Mouse (Mus musculus): ENCODE data around the gene Zdhhc21. TPM values are rescaled to one million over a fixed set of nuclear protein-coding genes. Genes with fewer than 3 reads are reported as not detected.

Zdhhc21 gene
- polyA plus RNA-seq, 1 experiment from 2014 or later: 12.7 TPM

DNA sequence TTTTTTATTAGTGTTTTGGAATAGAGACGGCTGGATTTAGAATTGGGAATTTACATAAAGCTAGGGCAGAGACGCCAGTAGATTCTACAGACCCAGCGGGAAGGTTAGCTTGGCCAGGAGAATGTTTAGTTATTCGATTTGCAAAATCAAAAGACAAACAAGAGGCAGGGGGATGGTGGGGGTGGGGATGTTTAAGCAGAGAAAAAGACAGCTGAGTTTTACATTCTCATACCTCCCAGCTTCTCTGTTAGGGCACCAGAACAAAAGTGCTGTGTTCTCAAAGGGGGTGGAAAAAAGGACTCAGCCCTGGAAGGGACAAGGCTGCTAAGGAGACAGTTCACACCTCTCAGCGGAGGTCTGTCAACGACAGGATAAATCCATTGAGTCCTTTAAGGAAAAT lies 12.4 kb upstream of the Zdhhc21 start:
- no peaks in the 10 kb centered on the region for H3K9me3 ChIP-seq (ENCODE audit: control insufficient read depth, low read length)
- H3K4me1 ChIP-seq (replicated peaks; ENCODE audit: control insufficient read depth, insufficient read depth, low read length): no peaks in the 10 kb centered on the region
- H3K9ac ChIP-seq (ENCODE audit: low read depth, low read length): no peak overlapping the region
- H3K4me2 ChIP-seq (replicated peaks; ENCODE audit: low read depth, low read length): no peak overlapping the region
- no peaks in the 10 kb centered on the region for H3K27me3 ChIP-seq (ENCODE audit: control insufficient read depth, insufficient read depth, low read length)
- no peak overlapping the region for H3K4me3 ChIP-seq (ENCODE audit: low read depth, low read length)
- no peaks in the 10 kb centered on the region for H3K36me3 ChIP-seq (ENCODE audit: control insufficient read depth, insufficient read depth, low read length)
- WGBS: 24% methylated on average over 6 of the region's 6 CpGs
- DNase-seq (ENCODE audit: low spot score): no peak
- H3K27ac ChIP-seq (ENCODE audit: low read depth, low read length): no peak overlapping the region
- no peak for ATAC-seq (ENCODE audit: low FRiP score)

DNA sequence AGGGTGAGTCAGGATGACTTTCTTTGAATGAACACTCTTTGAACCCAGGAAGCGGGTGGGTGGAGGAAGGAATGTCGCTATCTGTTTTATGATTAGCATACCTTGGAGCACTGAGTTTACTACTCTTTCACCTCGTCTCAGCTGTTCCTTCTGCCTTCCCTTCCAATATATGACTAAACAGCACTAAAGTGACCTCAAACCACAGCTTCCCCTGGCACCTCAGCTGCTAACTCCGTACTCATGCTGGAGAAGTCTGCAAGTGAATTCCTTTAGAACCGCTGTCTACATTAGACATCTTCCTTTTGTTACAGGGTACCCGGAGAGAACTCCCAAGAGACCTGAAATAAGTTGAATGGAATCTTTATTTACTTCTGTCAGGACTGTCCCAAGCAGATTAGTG lies 11.2 kb upstream of the Zdhhc21 start:
- Histone ChIP-seq H3K4me1 (replicated peaks; ENCODE audit: control insufficient read depth, insufficient read depth, low read length) (no peaks in the 10 kb centered on the region), H3K9me3 (ENCODE audit: control insufficient read depth, low read length) (no peaks in the 10 kb centered on the region), H3K27ac (ENCODE audit: low read depth, low read length) (no peak overlapping the region), H3K27me3 (ENCODE audit: control insufficient read depth, insufficient read depth, low read length) (no peaks in the 10 kb centered on the region), H3K4me3 (ENCODE audit: low read depth, low read length) (no peak overlapping the region), H3K4me2 (replicated peaks; ENCODE audit: low read depth, low read length) (no peak overlapping the region), H3K9ac (ENCODE audit: low read depth, low read length) (no peak overlapping the region), H3K36me3 (ENCODE audit: control insufficient read depth, insufficient read depth, low read length) (no peaks in the 10 kb centered on the region)
- WGBS: 75% methylated on average over 6 of the region's 6 CpGs
- DNase-seq (ENCODE audit: low spot score) (no peak), ATAC-seq (ENCODE audit: low FRiP score) (no peak)

DNA sequence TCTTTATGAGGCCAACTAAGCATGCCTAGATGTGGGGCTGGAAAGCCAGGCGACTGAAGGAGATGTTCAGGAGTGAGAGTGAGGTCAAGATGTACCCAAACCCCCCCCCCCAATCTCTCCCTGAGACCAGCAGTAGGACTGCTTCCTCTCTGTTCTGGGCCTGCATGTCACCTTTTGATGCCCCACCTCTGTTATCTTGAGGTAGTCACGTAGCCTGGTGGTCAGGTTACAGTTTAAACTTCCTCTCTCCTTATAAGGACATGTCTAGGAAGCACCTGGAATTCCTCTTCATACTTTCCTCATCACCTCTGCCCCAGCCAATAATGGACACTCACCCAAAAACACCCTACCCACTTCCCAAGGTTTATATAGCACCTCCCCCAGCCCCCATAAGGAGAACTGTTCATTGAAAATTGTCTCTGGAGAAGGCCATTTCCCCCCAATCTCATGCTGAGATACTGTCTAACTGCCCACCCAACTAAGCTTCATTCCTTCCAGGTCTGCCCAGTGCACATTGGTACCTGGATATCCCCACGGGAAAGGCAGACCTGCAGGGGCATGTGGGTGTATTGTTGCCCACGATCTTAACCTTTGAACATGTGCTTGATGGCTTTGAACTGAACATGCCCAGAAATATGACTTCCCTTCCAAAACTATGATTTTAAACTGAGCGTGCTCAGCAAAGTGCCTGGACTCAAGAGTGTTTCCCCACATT lies 8.1 kb upstream of the Zdhhc21 start:
- Histone ChIP-seq H3K9me3 (ENCODE audit: control insufficient read depth, low read length) (no peaks in the 10 kb centered on the region), H3K4me1 (replicated peaks; ENCODE audit: control insufficient read depth, insufficient read depth, low read length) (no peaks in the 10 kb centered on the region), H3K27ac (ENCODE audit: low read depth, low read length) (no peak overlapping the region), H3K4me2 (replicated peaks; ENCODE audit: low read depth, low read length) (no peak overlapping the region), H3K36me3 (ENCODE audit: control insufficient read depth, insufficient read depth, low read length) (no peaks in the 10 kb centered on the region), H3K27me3 (ENCODE audit: control insufficient read depth, insufficient read depth, low read length) (no peaks in the 10 kb centered on the region), H3K4me3 (ENCODE audit: low read depth, low read length) (no peak overlapping the region), H3K9ac (ENCODE audit: low read depth, low read length) (no peak overlapping the region)
- ATAC-seq (ENCODE audit: low FRiP score) (no peak), DNase-seq (ENCODE audit: low spot score) (no peak)
- 86% methylated on average over 5 of the region's 5 CpGs for WGBS

DNA sequence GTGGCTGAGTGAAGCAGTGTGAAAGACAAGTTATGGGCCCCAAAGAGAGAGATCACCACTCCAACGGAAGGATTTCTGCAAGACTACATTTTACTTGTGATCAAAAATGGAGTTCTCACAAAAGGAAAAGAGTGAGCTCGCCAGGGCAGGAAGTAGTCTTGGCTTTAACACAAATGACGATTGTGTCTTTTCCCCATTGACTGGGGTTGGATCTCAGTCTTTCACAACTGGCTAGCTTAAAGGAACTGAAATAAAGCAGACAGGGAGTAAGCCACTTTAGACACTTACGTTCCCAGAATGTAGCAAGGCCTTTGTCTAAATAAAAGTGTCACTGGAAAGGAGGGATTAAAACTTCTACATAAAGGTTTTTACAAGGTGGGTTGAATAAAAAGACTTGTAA lies 7.4 kb upstream of the Zdhhc21 start:
- ATAC-seq (ENCODE audit: low FRiP score): no peak
- no peaks in the 10 kb centered on the region for H3K36me3 ChIP-seq (ENCODE audit: control insufficient read depth, insufficient read depth, low read length)
- no peaks in the 10 kb centered on the region for H3K9me3 ChIP-seq (ENCODE audit: control insufficient read depth, low read length)
- H3K4me1 ChIP-seq (replicated peaks; ENCODE audit: control insufficient read depth, insufficient read depth, low read length): no peaks in the 10 kb centered on the region
- no peak overlapping the region for H3K4me2 ChIP-seq (replicated peaks; ENCODE audit: low read depth, low read length)
- H3K27me3 ChIP-seq (ENCODE audit: control insufficient read depth, insufficient read depth, low read length): no peaks in the 10 kb centered on the region
- WGBS: 78% methylated on average over 4 of the region's 4 CpGs
- no peak overlapping the region for H3K4me3 ChIP-seq (ENCODE audit: low read depth, low read length)
- no peak for DNase-seq (ENCODE audit: low spot score)
- H3K9ac ChIP-seq (ENCODE audit: low read depth, low read length): no peak overlapping the region
- no peak overlapping the region for H3K27ac ChIP-seq (ENCODE audit: low read depth, low read length)

DNA sequence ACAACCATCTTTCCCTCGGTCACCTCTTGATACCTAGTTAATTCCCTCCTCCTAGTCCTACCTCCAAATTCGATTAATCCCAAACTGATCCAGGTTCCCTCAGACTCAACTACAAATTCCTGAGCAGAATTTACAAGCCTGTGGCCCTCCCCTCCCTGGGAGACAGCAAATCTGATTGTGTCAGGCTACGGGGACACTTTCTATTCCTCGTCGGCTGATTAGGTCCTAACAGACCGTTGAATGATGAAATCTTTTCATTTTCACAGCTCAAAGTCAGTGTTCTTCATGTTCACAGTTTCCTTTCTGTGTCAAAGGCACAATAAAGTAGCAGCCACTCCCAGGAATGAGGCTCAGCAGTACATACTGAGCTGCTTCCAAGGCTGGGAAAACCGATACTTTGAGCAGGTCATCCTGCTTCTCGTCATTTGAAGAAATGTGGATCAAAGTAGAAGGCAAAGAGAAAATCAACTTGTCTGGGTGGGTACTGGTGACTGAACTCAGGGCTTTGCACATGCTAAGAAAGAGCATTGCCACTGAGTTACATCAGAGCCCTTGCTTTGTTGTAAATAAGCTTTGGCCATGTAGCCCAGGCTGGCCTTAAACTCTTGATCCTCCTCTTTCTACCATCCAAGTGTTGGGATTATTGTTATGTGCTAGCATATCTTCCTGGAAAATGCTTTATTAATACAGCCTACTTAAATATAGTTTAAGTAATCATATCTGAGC lies 5.4 kb upstream of the Zdhhc21 start:
- no peak for DNase-seq (ENCODE audit: low spot score)
- H3K27ac ChIP-seq (ENCODE audit: low read depth, low read length): no peak overlapping the region
- no peaks in the 10 kb centered on the region for H3K9me3 ChIP-seq (ENCODE audit: control insufficient read depth, low read length)
- no peaks in the 10 kb centered on the region for H3K4me1 ChIP-seq (replicated peaks; ENCODE audit: control insufficient read depth, insufficient read depth, low read length)
- 86% methylated on average over 8 of the region's 8 CpGs for WGBS
- H3K27me3 ChIP-seq (ENCODE audit: control insufficient read depth, insufficient read depth, low read length): no peaks in the 10 kb centered on the region
- no peak overlapping the region for H3K4me2 ChIP-seq (replicated peaks; ENCODE audit: low read depth, low read length)
- H3K36me3 ChIP-seq (ENCODE audit: control insufficient read depth, insufficient read depth, low read length): no peaks in the 10 kb centered on the region
- no peak overlapping the region for H3K4me3 ChIP-seq (ENCODE audit: low read depth, low read length)
- no peak overlapping the region for H3K9ac ChIP-seq (ENCODE audit: low read depth, low read length)
- ATAC-seq (ENCODE audit: low FRiP score): no peak

DNA sequence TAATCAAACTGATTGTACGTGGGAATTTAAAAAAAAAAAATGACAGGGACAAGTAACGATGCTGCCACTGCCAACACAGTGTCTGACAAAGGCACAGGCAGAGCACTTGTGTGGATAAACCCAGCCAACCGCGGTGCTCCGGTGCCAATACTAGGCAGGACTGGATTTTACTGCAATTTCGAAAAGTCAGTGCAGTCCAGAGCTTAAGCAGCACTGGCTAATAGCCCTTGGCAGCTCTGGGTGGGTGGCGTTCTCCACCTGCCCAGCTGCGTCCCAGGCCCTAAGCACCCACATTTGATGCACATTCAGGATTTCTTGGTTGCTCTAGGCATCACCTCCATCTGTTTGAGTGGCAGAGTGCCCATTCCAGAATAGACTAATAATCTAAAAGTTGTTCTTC lies 3.6 kb upstream of the Zdhhc21 start:
- DNase-seq (ENCODE audit: low spot score): no peak
- H3K4me2 ChIP-seq (replicated peaks; ENCODE audit: low read depth, low read length): no peak overlapping the region
- H3K4me3 ChIP-seq (ENCODE audit: low read depth, low read length): no peak overlapping the region
- H3K27ac ChIP-seq (ENCODE audit: low read depth, low read length): no peak overlapping the region
- no peaks in the 10 kb centered on the region for H3K36me3 ChIP-seq (ENCODE audit: control insufficient read depth, insufficient read depth, low read length)
- no peak overlapping the region for H3K9ac ChIP-seq (ENCODE audit: low read depth, low read length)
- H3K9me3 ChIP-seq (ENCODE audit: control insufficient read depth, low read length): no peaks in the 10 kb centered on the region
- no peaks in the 10 kb centered on the region for H3K27me3 ChIP-seq (ENCODE audit: control insufficient read depth, insufficient read depth, low read length)
- WGBS: 92% methylated on average over 8 of the region's 8 CpGs
- ATAC-seq (ENCODE audit: low FRiP score): no peak
- no peaks in the 10 kb centered on the region; the same call in 1 of the 2 replicates for H3K4me1 ChIP-seq (replicated peaks; ENCODE audit: control insufficient read depth, insufficient read depth, low read length)

DNA sequence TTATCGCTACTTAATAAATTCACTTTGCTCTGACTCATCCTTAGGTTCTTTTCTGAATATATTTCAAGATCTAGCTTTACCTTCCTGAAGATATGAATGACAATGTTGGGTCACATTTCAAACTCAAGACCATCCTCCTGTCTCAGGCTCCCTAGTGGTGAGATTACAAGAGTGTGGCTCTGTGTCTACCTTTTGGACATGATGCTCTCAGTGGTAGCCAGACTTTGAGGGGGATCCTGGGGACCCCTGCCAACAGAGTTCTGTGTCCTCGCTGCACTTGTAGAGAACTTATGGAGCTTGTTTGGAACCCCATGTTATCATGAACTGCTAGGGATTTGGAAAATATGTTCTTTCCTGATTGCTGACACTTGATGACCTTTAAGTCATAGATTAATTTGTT lies 1.7 kb upstream of the Zdhhc21 start:
- no peak for ATAC-seq (ENCODE audit: low FRiP score)
- no peak overlapping the region for H3K4me2 ChIP-seq (replicated peaks; ENCODE audit: low read depth, low read length)
- H3K4me3 ChIP-seq (ENCODE audit: low read depth, low read length): no peak overlapping the region

DNA sequence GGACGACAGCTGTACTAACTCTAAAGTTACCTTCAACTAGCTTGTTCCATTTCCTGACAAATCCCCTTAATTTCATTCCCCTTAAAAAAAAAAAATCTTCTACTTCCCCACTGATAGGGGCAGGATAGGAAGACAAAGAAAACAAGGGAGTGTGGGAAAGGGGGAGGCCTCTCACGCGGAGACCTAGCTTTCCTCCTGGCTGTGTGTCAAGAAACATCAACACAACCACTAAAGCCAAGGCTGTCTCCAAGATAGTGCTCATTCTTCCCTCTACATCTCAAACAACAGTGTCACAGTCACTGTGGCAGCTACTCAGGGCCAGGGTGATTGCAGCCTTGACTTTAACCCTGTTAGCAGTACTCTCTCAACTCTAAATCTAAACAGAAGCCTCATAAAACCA lies 808 bp upstream of the Zdhhc21 start:
- no peak overlapping the region for H3K4me3 ChIP-seq (ENCODE audit: low read depth, low read length)
- H3K9ac ChIP-seq (ENCODE audit: low read depth, low read length): no peak overlapping the region
- no peaks in the 10 kb centered on the region; the same call in 1 of the 2 replicates for H3K4me1 ChIP-seq (replicated peaks; ENCODE audit: control insufficient read depth, insufficient read depth, low read length)
- H3K27me3 ChIP-seq (ENCODE audit: control insufficient read depth, insufficient read depth, low read length): no peaks in the 10 kb centered on the region
- no peak for DNase-seq (ENCODE audit: low spot score)
- H3K4me2 ChIP-seq (replicated peaks; ENCODE audit: low read depth, low read length): no peak overlapping the region
- WGBS: 36% methylated on average over 3 of the region's 3 CpGs
- no peak for ATAC-seq (ENCODE audit: low FRiP score)
- no peak overlapping the region for H3K27ac ChIP-seq (ENCODE audit: low read depth, low read length)
- no peaks in the 10 kb centered on the region for H3K9me3 ChIP-seq (ENCODE audit: control insufficient read depth, low read length)
- no peaks in the 10 kb centered on the region for H3K36me3 ChIP-seq (ENCODE audit: control insufficient read depth, insufficient read depth, low read length)

More for the DNA sequence above, 1.7 kb upstream of the Zdhhc21 start:
- no peak overlapping the region for H3K9ac ChIP-seq (ENCODE audit: low read depth, low read length)
- no peaks in the 10 kb centered on the region for H3K9me3 ChIP-seq (ENCODE audit: control insufficient read depth, low read length)
- 88% methylated on average over 2 of the region's 2 CpGs for WGBS
- H3K27ac ChIP-seq (ENCODE audit: low read depth, low read length): no peak overlapping the region
- no peaks in the 10 kb centered on the region for H3K36me3 ChIP-seq (ENCODE audit: control insufficient read depth, insufficient read depth, low read length)
- no peak for DNase-seq (ENCODE audit: low spot score)
- no peaks in the 10 kb centered on the region for H3K27me3 ChIP-seq (ENCODE audit: control insufficient read depth, insufficient read depth, low read length)
- H3K4me1 ChIP-seq (replicated peaks; ENCODE audit: control insufficient read depth, insufficient read depth, low read length): no peaks in the 10 kb centered on the region; the same call in 1 of the 2 replicates

Data from hindbrain, embryonic 11.5 days (tissue).